Mouse (Mus musculus): Measurements from ENCODE around the gene Gprc5a. TPM values are rescaled to one million over a fixed set of nuclear protein-coding genes. Genes with fewer than 3 reads are reported as not detected.

Gprc5a gene
- polyA plus RNA-seq, 1 experiment from 2014 or later = 1.8 TPM

DNA sequence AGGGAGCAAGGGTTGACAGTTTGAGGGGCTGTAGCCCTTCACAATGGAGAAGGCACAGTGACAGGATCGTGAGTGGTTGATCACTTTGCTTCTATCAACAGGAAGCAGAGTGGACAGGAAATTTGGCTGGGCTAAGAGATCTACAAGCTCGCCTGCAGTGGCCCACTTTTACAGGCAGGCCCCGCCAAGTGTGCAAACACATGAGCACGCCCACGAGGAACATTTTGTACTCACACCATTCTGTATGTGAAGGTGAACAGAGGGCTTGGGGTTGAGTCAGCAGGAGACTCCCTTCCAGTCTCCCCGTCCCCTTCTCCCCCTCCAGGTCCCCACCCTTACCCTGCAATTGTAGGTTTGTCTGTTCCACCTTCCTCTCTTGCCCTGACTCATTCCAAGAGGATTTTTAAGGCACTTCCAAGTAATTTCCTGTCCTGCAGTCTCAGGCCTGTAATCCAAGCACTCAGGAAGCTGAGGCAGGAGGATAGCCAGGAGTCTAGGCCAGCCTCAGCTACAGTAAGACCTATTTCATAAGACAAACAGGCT is 9.0 kb downstream of the Gprc5a start:
- no peaks in the 10 kb centered on the region for H3K4me1 ChIP-seq
- no peak for ATAC-seq (ENCODE audit: insufficient number of reproducible peaks, insufficient read depth, low FRiP score, low TSS enrichment, low read depth)

DNA sequence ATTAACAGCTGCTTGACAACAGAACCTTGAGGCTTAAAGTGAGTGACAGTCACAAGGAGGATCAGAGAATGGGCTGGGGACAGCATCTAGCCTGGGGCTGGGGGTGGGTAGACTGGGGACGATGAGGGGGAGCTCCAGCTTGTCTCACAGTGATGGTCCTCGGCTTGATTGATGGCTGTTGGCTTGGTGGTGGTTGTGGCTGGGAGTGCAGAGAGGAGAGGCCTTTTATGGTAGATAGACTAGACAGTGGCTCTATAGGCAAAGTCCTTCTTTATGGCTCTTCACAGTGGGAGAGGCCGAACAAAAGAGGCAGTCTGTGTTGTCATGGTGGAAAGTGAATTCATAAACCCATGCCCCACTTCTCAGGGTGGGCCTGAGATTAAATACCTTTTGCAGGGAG is 10.8 kb downstream of the Gprc5a start:
- Histone ChIP-seq H3K27ac (no peak overlapping the region), H3K4me2 (no peak overlapping the region), H3K36me3 (no peaks in the 10 kb centered on the region), H3K9me3 (no peaks in the 10 kb centered on the region), H3K4me3 (no peak overlapping the region), H3K4me1 (no peaks in the 10 kb centered on the region), H3K27me3 (no peaks in the 10 kb centered on the region), H3K9ac (no peak overlapping the region)
- no peak for ATAC-seq (ENCODE audit: insufficient number of reproducible peaks, insufficient read depth, low FRiP score, low TSS enrichment, low read depth)
- WGBS = 47% methylated on average over 3 of the region's 3 CpGs

More for the DNA sequence above, 9.0 kb downstream of the Gprc5a start:
- 75% methylated on average over 6 of the region's 6 CpGs for WGBS
- Histone ChIP-seq H3K4me2 (no peak overlapping the region), H3K27me3 (no peaks in the 10 kb centered on the region), H3K27ac (no peak overlapping the region), H3K36me3 (no peaks in the 10 kb centered on the region), H3K9ac (no peak overlapping the region), H3K4me3 (no peak overlapping the region), H3K9me3 (no peaks in the 10 kb centered on the region)

DNA sequence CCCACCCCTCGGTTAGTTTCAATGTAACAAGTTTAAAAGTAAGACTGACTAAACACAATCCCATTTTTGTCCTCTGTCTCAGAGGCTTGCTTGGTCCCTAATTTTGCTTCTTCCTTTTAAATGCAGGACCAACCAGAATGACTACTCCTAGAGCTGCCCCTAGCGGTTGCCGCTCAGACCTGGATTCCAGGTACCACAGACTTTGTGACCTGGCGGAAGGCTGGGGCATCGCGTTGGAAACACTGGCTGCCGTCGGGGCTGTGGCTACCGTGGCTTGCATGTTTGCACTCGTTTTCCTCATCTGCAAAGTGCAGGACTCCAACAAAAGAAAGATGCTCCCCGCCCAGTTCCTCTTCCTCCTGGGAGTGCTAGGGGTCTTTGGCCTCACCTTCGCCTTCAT is 13.0 kb downstream of the Gprc5a start:
- Histone ChIP-seq H3K9ac (no peak overlapping the region), H3K4me3 (no peak overlapping the region)
- WGBS = 39% methylated on average over 12 of the region's 12 CpGs

DNA sequence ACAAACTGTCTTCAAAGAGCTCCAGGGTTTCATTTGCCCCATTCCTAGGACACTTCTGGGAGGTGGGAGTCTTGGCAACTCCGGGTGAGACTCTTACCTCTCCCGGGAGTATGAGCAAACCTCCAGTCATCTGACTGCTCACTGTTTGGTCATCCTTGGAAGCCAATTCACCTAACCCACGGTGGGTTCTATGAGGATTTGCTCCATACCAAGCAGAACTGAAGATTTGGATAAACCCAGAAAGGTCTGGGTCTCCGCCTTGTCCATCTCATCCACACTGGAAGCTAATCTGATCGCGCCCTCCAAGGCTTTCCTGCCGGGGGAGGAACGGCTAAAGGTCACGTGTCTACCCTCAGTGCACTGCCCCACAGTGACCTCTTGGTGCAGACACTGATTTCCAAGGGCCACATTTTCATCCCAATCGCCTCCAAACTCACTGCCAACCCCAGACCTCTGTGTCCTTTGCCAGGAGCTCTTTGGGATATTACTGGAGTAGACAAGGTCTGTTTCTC is 18.6 kb downstream of the Gprc5a start:
- ATAC-seq (ENCODE audit: insufficient number of reproducible peaks, insufficient read depth, low FRiP score, low TSS enrichment, low read depth) = no peak
- Histone ChIP-seq H3K27me3 (no peaks in the 10 kb centered on the region), H3K9me3 (no peaks in the 10 kb centered on the region), H3K36me3 (no peaks in the 10 kb centered on the region), H3K4me1 (peaks cover 9% of the 10 kb centered on the region), H3K4me3 (no peak overlapping the region), H3K9ac (no peak overlapping the region), H3K4me2 (no peak overlapping the region), H3K27ac (no peak overlapping the region)
- 58% methylated on average over 10 of the region's 10 CpGs for WGBS

More for the DNA sequence above, 13.0 kb downstream of the Gprc5a start:
- H3K4me2 ChIP-seq = no peak overlapping the region
- no peaks in the 10 kb centered on the region for H3K4me1 ChIP-seq
- no peak overlapping the region for H3K27ac ChIP-seq
- no peaks in the 10 kb centered on the region for H3K9me3 ChIP-seq
- no peaks in the 10 kb centered on the region for H3K36me3 ChIP-seq
- no peaks in the 10 kb centered on the region for H3K27me3 ChIP-seq
- ATAC-seq (ENCODE audit: insufficient number of reproducible peaks, insufficient read depth, low FRiP score, low TSS enrichment, low read depth) = no peak

DNA sequence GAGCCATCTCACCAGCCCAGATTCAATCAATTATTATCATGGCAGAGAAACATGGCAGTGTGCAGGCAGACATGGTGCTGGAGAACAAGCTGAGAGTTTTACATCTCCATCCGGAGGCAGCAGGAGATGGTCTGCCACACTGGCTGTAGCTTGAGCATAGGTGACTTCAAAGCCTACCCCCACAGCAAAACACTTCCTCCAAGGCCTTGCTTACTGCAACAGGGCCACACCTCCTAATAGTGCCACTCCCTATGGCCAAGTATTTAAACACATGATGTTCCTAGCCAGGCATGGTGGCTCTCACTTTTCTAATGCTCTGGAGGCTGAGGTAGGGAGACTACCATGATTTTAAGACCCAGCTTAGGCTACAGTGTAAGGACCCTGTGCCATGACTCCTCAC is 20.3 kb downstream of the Gprc5a start:
- Histone ChIP-seq H3K9me3 (no peaks in the 10 kb centered on the region), H3K27me3 (no peaks in the 10 kb centered on the region), H3K4me3 (no peak overlapping the region), H3K4me2 (no peak overlapping the region), H3K9ac (no peak overlapping the region), H3K36me3 (no peaks in the 10 kb centered on the region), H3K27ac (no peak overlapping the region), H3K4me1 (peaks cover 9% of the 10 kb centered on the region)
- no peak for ATAC-seq (ENCODE audit: insufficient number of reproducible peaks, insufficient read depth, low FRiP score, low TSS enrichment, low read depth)
- 83% methylated on average over 1 of the region's 1 CpGs for WGBS

DNA sequence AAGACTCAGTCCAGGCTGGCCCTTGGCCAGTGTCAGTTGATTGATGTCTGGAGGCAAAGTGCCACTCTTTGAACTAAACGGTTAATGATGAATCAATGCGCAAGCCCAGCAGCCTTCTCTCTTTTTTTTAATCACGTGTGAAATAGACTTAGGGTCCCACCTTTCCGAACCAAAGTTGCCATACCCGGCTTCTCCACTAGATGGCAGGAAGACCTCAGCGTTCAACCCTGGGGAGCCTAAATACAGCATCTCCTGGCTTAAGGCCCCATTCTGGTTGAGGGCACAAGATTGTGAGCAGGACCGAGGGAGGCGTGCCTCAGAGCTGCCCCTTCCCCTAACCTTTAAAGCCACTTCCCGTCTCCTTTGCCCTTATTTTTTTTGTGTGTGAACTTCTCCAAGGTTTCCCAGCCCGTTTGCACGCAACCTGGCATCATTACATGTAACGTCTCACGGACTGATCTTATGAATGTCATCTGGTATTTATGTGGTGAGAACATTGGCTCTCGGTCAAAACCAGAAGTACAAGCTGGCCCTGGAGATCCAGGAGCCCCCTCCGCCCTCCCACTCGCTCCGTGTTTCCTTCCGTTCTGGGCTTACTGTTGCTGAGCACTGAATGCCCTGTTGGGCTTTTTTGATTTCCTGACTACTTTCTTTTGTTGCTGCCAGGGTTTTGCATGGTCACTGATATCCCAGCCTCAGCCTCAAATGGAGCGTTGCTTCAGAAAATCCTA is 22.4 kb downstream of the Gprc5a start:
- peak overlapping the region; percentile 62; the same call in 1 of the 2 replicates for H3K27ac ChIP-seq
- H3K9ac ChIP-seq = no peak overlapping the region
- H3K4me3 ChIP-seq = peak overlapping the region; percentile 31
- H3K27me3 ChIP-seq = no peaks in the 10 kb centered on the region
- 11% methylated on average over 19 of the region's 19 CpGs for WGBS
- no peaks in the 10 kb centered on the region for H3K9me3 ChIP-seq
- peak; percentile 78 for ATAC-seq (ENCODE audit: insufficient number of reproducible peaks, insufficient read depth, low FRiP score, low TSS enrichment, low read depth)
- H3K4me1 ChIP-seq = peaks cover 9% of the 10 kb centered on the region
- H3K36me3 ChIP-seq = no peaks in the 10 kb centered on the region
- H3K4me2 ChIP-seq = peak overlapping the region; percentile 59

DNA sequence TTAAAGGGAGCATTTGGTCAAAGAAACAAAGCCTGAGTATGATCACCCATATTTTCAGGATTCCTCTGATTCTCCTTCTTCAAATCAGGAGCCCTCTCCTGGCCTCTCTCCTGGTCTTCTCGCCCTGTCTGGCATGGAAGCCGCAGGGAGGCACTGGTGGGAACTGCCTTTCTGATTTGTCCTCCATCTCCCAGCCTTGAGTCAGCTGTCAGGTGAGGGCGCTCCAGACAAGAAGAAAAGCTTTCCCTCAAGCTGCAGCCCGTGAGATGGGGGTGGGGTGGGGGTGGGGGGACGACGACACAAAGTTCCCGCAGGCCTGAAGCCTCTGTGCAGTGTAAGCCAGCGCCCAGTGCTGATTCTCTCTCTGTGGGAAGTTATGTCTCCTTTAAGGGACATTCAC is 24.3 kb downstream of the Gprc5a start:
- WGBS = 19% methylated on average over 8 of the region's 8 CpGs
- Histone ChIP-seq H3K27me3 (no peaks in the 10 kb centered on the region), H3K27ac (no peak overlapping the region), H3K9ac (no peak overlapping the region), H3K4me3 (no peak overlapping the region), H3K4me1 (peaks cover 9% of the 10 kb centered on the region), H3K4me2 (no peak overlapping the region), H3K9me3 (no peaks in the 10 kb centered on the region), H3K36me3 (no peaks in the 10 kb centered on the region)
- ATAC-seq (ENCODE audit: insufficient number of reproducible peaks, insufficient read depth, low FRiP score, low TSS enrichment, low read depth) = no peak

DNA sequence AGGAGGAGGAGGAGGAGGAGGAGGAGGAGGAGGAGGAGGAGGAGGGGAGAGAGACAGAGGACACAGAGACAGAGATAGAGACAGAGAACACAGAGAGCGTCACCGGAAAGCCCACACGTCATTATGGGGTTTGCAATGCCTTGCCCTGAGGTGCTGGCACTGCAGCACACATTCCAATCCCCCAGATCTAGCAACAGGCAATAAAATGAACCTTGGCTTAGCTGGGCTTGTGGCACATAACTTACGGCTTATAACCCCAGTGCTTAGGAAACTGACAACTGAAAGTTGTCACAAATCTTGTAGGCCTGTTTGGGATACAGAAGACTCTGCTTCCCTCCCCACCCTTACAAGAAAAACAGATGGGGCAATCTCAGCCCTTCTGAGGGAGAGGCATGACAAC is 25.2 kb downstream of the Gprc5a start:
- no peak overlapping the region for H3K27ac ChIP-seq

DNA sequence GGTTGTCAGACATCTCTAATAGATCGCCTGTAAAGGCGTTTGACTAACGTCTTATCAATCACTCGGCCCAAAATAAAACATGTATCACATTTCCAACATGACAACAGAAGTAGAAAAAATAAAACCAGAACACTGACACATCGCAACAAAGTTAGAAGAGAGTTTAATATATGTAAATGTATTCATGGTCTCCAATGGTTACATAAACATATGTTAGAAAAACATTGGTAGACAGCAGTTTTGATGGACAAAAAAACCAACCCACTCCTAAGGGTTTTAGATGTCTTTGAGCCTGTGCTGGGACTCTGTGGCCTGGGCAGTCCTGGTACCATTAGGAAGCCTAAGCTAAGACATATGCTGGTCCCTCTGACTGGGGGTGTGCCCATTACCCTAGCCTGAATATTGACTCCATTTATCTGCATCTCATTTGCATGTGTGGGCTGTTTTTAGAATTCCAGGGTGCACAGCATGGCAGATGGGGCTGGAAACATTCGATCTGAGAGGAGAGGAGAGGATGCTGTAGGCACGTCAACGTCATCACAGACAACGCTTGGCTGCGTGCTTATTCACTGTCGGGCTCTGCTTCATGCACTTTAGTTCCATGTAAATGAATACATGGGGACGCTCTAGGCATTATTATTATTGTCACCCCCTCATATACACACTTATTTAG is 27.5 kb downstream of the Gprc5a start:
- WGBS = 82% methylated on average over 12 of the region's 12 CpGs
- Histone ChIP-seq H3K9ac (no peak overlapping the region), H3K27ac (no peak overlapping the region), H3K4me2 (no peak overlapping the region), H3K27me3 (no peaks in the 10 kb centered on the region), H3K4me3 (no peak overlapping the region), H3K9me3 (no peaks in the 10 kb centered on the region), H3K4me1 (peaks cover 8% of the 10 kb centered on the region), H3K36me3 (no peaks in the 10 kb centered on the region)
- ATAC-seq (ENCODE audit: insufficient number of reproducible peaks, insufficient read depth, low FRiP score, low TSS enrichment, low read depth) = no peak

More for the DNA sequence above, 25.2 kb downstream of the Gprc5a start:
- no peak for ATAC-seq (ENCODE audit: insufficient number of reproducible peaks, insufficient read depth, low FRiP score, low TSS enrichment, low read depth)
- Histone ChIP-seq H3K4me2 (no peak overlapping the region), H3K27me3 (no peaks in the 10 kb centered on the region), H3K36me3 (no peaks in the 10 kb centered on the region), H3K9ac (no peak overlapping the region), H3K9me3 (no peaks in the 10 kb centered on the region), H3K4me3 (no peak overlapping the region), H3K4me1 (peaks cover 9% of the 10 kb centered on the region)
- 56% methylated on average over 4 of the region's 4 CpGs for WGBS

DNA sequence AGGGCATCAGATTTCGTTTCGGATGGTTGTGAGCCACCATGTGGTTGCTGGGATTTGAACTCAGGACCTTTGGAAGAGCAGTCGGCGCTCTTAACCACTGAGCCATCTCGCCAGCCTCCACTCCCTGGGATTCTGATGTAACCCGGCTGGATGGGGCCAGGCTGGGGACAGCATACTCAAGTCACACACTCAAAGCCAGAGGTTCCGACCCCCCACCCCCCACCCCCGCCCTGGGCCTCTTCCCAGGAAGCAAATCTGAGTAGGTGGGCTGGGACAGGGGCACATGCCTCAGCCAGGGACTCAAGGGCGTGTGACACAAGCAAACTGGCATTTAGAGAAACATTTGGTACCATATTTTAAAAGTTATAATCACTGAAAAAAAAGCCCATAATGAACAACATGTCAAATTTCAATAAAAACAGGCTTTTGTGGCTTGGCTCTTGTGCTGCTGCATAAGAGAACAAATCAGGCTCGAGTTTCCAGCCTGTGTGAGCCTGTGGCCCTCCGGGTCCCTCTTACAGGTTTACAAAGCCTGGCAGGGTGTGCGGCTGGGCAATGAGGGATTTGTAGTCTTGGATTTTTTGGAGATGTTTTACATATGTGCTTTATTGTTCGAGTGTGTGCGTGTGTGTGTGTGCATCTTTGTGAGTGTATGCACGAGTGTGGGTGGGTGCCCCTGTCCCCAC is 35.5 kb downstream of the Gprc5a start:
- no peaks in the 10 kb centered on the region for H3K36me3 ChIP-seq
- no peaks in the 10 kb centered on the region for H3K9me3 ChIP-seq
- H3K4me2 ChIP-seq = no peak overlapping the region
- H3K9ac ChIP-seq = no peak overlapping the region
- H3K27ac ChIP-seq = peak overlapping the region; percentile 64
- peak; percentile 69 for ATAC-seq (ENCODE audit: insufficient number of reproducible peaks, insufficient read depth, low FRiP score, low TSS enrichment, low read depth)
- H3K27me3 ChIP-seq = peaks cover 7% of the 10 kb centered on the region; the same call in 1 of the 2 replicates
- H3K4me1 ChIP-seq = peaks cover 8% of the 10 kb centered on the region
- H3K4me3 ChIP-seq = no peak overlapping the region
- WGBS = 50% methylated on average over 15 of the region's 15 CpGs

DNA sequence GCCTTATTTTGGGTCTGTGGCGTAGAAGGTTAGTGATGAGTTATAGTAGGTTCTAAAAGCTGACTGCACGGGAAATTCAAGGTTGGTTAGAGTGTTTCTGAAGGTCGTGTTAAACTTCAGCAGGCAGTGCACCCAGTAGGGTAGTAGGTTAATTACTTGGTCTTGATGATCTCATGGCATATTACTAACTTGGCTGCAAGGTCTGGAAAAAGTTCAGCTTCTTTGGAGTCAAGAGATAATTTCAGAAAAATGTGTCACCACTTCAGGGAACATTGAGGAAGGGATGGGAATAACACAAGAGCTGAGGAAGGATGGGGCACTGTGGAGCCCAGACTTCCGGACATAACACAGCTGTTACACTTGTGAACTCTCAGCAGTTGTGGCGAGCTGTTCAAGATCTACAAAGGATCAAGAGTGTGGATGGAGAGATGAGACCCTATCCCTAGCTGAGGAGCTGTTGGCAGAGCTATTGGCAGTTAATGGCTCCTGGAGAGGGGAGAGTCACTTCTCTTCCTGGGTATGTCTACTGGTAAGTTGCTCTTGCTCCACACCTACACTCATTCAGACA is 37.4 kb downstream of the Gprc5a start:
- H3K36me3 ChIP-seq = no peaks in the 10 kb centered on the region
- H3K4me1 ChIP-seq = peaks cover 8% of the 10 kb centered on the region
- no peak overlapping the region for H3K4me3 ChIP-seq
- H3K27ac ChIP-seq = no peak overlapping the region
- no peaks in the 10 kb centered on the region for H3K9me3 ChIP-seq
- WGBS = 80% methylated on average over 5 of the region's 5 CpGs
- peaks cover 7% of the 10 kb centered on the region; the same call in 1 of the 2 replicates for H3K27me3 ChIP-seq
- H3K9ac ChIP-seq = no peak overlapping the region
- H3K4me2 ChIP-seq = no peak overlapping the region
- ATAC-seq (ENCODE audit: insufficient number of reproducible peaks, insufficient read depth, low FRiP score, low TSS enrichment, low read depth) = no peak

Measured in embryonic facial prominence, embryonic 13.5 days (tissue).